Mouse (Mus musculus): ENCODE measurements around the gene Ppp1r35.

DNA sequence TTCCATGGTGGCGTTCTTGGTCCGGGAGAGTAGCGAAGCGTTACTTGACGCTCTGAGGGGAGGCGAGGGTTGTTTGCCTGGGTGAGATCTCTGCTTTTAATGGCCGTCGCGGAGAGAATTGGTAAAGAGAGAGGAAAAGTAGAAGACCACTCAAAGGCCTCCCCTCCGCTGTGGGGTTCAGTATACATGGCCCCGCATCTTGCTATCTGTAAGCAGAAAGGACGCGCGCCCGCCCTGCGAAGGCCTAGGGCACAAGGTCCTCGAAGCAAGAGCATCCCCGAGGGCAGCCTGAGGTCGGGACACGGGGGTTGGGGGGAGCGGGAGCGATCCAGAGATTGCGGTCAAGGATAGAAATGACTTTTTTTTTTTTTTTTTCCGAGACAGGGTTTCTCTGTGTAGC is 9.5 kb downstream of the Ppp1r35 start:
- no peak for TF ChIP-seq CTCF (IDR thresholded peaks at IDR 0.05; ENCODE audit: control insufficient read depth, insufficient read depth, low read length)
- TF ChIP-seq POLR2A (IDR thresholded peaks at IDR 0.05; ENCODE audit: borderline replicate concordance, control insufficient read depth, low read depth, low read length): no peak

All from bone marrow, adult 2 months (tissue).